Mouse (Mus musculus) stomach, postnatal 0 days (tissue): ENCODE data around the gene Six5. TPM values are rescaled to one million over a fixed set of nuclear protein-coding genes. Genes with fewer than 3 reads are reported as not detected.

Experiments
- ATAC-seq: fragments of 200-750 bp; cut with Nextera tagmentation; 2 replicates; pipeline ENCODE4 v1.8.0; 2017; ENCODE audit not compliant: low FRiP score, low TSS enrichment
- DNase-seq: peaks from one replicate; pipeline ENCODE4 v3.0.0-alpha.2; 2016; ENCODE audit warnings: low spot score
- H3K27ac ChIP-seq: fragments of 300-500 bp; sonication (generic); replicated peaks from 2 replicates; pipeline ENCODE4 v1.5.1; 2014; ENCODE audit warnings: mild to moderate bottlenecking, control low read depth
- H3K27me3 ChIP-seq: fragments of 300-500 bp; sonication (generic); 2 replicates; pipeline ENCODE4 v1.6.1; 2014; ENCODE audit warnings: low read length; ENCODE audit not compliant: control insufficient read depth, insufficient read depth
- H3K36me3 ChIP-seq: fragments of 300-500 bp; sonication (generic); 2 replicates; pipeline ENCODE4 v1.6.1; 2014; ENCODE audit warnings: low read length, mixed read lengths; ENCODE audit not compliant: control insufficient read depth, insufficient read depth
- H3K4me1 ChIP-seq: fragments of 300-500 bp; sonication (generic); replicated peaks from 2 replicates; pipeline ENCODE4 v1.6.1; 2014; ENCODE audit warnings: antibody characterized with exemption; ENCODE audit not compliant: control insufficient read depth, insufficient read depth
- H3K4me2 ChIP-seq: fragments of 300-500 bp; sonication (generic); replicated peaks from 2 replicates; pipeline ENCODE4 v1.6.1; 2014; ENCODE audit warnings: low read depth, mild to moderate bottlenecking, control low read depth, moderate library complexity
- H3K4me3 ChIP-seq: fragments of 300-500 bp; sonication (generic); 2 replicates; pipeline ENCODE4 v1.5.1; 2014; ENCODE audit warnings: low read depth, low read length, control low read depth
- H3K9ac ChIP-seq: fragments of 300-500 bp; sonication (generic); 2 replicates; pipeline ENCODE4 v1.6.1; 2014; ENCODE audit warnings: mild to moderate bottlenecking, low read length, control low read depth, mixed read lengths
- H3K9me3 ChIP-seq: fragments of 300-500 bp; sonication (generic); 2 replicates; pipeline ENCODE4 v1.6.1; 2016; ENCODE audit warnings: low read length; ENCODE audit not compliant: control insufficient read depth
- CTCF ChIP-seq: IDR thresholded peaks from 2 replicates; pipeline ENCODE4 v1.5.1; 2016; ENCODE audit warnings: antibody characterized with exemption, low read depth, mild to moderate bottlenecking, moderate library complexity
- EP300 ChIP-seq: optimal IDR thresholded peaks from 2 replicates; pipeline ENCODE3; 2016; ENCODE audit warnings: antibody characterized with exemption
- WGBS: fragments of 180-500 bp; shearing (Covaris S2); extraction: QIAGEN DNeasy Blood & Tissue Kit; methylation state at CpG from one replicate; pipeline ENCODE4 v1.1.7; 2014; 5-methylcytosine and 5-hydroxymethylcytosine counted together
- polyA plus RNA-seq: library from polyadenylated mRNA; unstranded; fragments of >200 nt; fragmentation: Nextera tagmentation; extraction: Ambion mirVana; gene quantifications from 2 replicates; pipeline ENCODE4 v1.2.1, GENCODE M21; 2015

Gene Six5
- polyA plus RNA-seq, 1 experiment from 2014 or later: 6.1 TPM

DNA sequence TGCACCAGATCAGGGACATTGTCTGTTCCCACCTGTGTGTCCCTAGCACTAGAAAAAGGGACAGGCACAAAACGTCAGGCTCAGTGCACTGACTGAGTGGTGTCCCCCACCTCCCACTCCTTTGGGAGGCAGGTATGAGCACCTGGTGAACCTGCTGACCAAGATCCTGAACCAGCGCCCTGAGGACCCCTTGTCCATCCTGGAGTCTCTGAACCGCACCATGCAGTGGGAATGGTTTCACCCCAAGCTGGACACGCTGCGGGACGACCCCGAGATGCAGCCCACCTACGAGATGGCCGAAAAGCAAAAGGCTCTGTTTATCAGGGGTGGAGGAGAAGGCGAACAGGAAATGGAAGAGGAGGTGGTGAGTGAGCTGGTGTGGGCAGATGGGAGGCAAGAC is 37.0 kb upstream of the Six5 start:
- Histone ChIP-seq H3K4me3 (no peak overlapping the region), H3K9me3 (no peaks in the 10 kb centered on the region), H3K9ac (no peak overlapping the region), H3K4me1 (no peaks in the 10 kb centered on the region), H3K4me2 (no peak overlapping the region), H3K36me3 (no peaks in the 10 kb centered on the region), H3K27ac (no peak overlapping the region), H3K27me3 (no peaks in the 10 kb centered on the region)
- DNase-seq (no peak), ATAC-seq (no peak)
- no peak for TF ChIP-seq CTCF
- TF ChIP-seq EP300: no peak
- WGBS: 81% methylated on average over 10 of the region's 10 CpGs

GRCm38 (mm10) chr7:19065896-19066295 is 28.5 kb upstream of the Six5 start:
- Histone ChIP-seq H3K36me3 (no peaks in the 10 kb centered on the region), H3K27ac (no peak overlapping the region), H3K27me3 (no peaks in the 10 kb centered on the region; the same call in 1 of the 2 replicates), H3K9me3 (no peaks in the 10 kb centered on the region), H3K4me1 (no peaks in the 10 kb centered on the region), H3K4me3 (peak overlapping the region; percentile 4; the same call in 1 of the 2 replicates), H3K9ac (no peak overlapping the region), H3K4me2 (no peak overlapping the region)
- TF ChIP-seq CTCF: no peak
- TF ChIP-seq EP300: no peak
- 51% methylated on average over 13 of the region's 13 CpGs for WGBS
- DNase-seq (no peak), ATAC-seq (peak; percentile 43; the same call in 1 of the 2 replicates)

GRCm38 (mm10) chr7:19067063-19067462 is 27.3 kb upstream of the Six5 start:
- Histone ChIP-seq H3K27me3 (no peaks in the 10 kb centered on the region; the same call in 1 of the 2 replicates), H3K9me3 (no peaks in the 10 kb centered on the region), H3K4me3 (no peak overlapping the region), H3K4me1 (no peaks in the 10 kb centered on the region), H3K27ac (no peak overlapping the region), H3K9ac (no peak overlapping the region), H3K4me2 (no peak overlapping the region), H3K36me3 (no peaks in the 10 kb centered on the region)
- WGBS: 41% methylated on average over 14 of the region's 14 CpGs
- ATAC-seq (no peak), DNase-seq (no peak)
- TF ChIP-seq CTCF (no peak), EP300 (no peak)

- Histone ChIP-seq H3K27me3 (no peaks in the 10 kb centered on the region; the same call in 1 of the 2 replicates), H3K27ac (no peak overlapping the region), H3K9ac (no peak overlapping the region), H3K9me3 (no peaks in the 10 kb centered on the region), H3K4me1 (no peaks in the 10 kb centered on the region), H3K36me3 (no peaks in the 10 kb centered on the region), H3K4me3 (no peak overlapping the region), H3K4me2 (no peak overlapping the region)
- no peak for DNase-seq
- TF ChIP-seq CTCF (no peak), EP300 (no peak)
- 58% methylated on average over 14 of the region's 14 CpGs for WGBS
- ATAC-seq: no peak
Measured at GRCm38 (mm10) chr7:19067935-19068334, 26.5 kb upstream of the Six5 start.

DNA sequence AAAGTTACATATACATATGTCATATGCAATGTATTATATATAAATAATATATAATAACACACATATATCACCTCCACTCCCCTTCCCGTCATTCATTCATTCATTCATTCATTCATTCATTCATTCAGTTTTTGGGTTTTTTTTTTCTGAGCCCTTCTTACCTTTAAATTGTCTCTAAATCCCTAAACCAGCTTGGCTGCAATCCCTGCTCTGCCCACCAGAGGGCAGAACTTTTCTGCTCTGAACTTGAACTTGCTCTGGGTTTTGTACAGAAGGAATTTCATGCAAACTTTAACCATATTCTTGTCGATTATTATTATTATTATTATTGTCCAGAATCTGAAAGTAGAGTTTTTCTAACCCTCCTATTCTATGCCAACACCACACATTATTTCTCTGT is 25.7 kb upstream of the Six5 start:
- TF ChIP-seq CTCF (peak; percentile 87), EP300 (no peak)
- Histone ChIP-seq H3K4me2 (no peak overlapping the region), H3K36me3 (no peaks in the 10 kb centered on the region), H3K9me3 (no peaks in the 10 kb centered on the region), H3K4me3 (no peak overlapping the region), H3K27ac (no peak overlapping the region), H3K27me3 (no peaks in the 10 kb centered on the region; the same call in 1 of the 2 replicates), H3K4me1 (no peaks in the 10 kb centered on the region), H3K9ac (no peak overlapping the region)
- whole genome bisulfite sequencing: 1% methylated on average over 2 of the region's 2 CpGs
- DNase-seq (peak; percentile 74), ATAC-seq (no peak)

GRCm38 (mm10) chr7:19069500-19069899 is 24.9 kb upstream of the Six5 start:
- Histone ChIP-seq H3K9me3 (no peaks in the 10 kb centered on the region), H3K4me3 (no peak overlapping the region), H3K27ac (no peak overlapping the region), H3K4me1 (no peaks in the 10 kb centered on the region), H3K4me2 (no peak overlapping the region), H3K27me3 (no peaks in the 10 kb centered on the region; the same call in 1 of the 2 replicates), H3K36me3 (no peaks in the 10 kb centered on the region), H3K9ac (no peak overlapping the region)
- no peak for TF ChIP-seq EP300
- TF ChIP-seq CTCF: peak; percentile 75
- DNase-seq (no peak), ATAC-seq (no peak)
- 39% methylated on average over 3 of the region's 3 CpGs for WGBS
